Mouse (Mus musculus) right cerebral cortex, adult 2 months (tissue): ENCODE results near the gene Btrc.
"Not testable (repeated sequence)": the region's sequence is repeated elsewhere in the genome, so short reads cannot be mapped to it uniquely, and the experiment has no call there.

ENCODE experiments used
- DNase-seq, 2 experiments: peaks; one replicate each; pipeline ENCODE4 v3.0.0; 2021 to 2022; ENCODE audit warnings: low spot score in 2 of 2

Btrc gene

GRCm38 (mm10) chr19:45530200-45530995 is 166.9 kb downstream of the Btrc start:
- DNase-seq, result no peak

GRCm38 (mm10) chr19:45531554-45531953 is 168.0 kb downstream of the Btrc start:
- DNase-seq, result no peak

- DNase-seq, result no peak
Observed at GRCm38 (mm10) chr19:45533617-45534016, 170.1 kb downstream of the Btrc start.

- DNase-seq, result no peak
Observed at GRCm38 (mm10) chr19:45535214-45535735, 171.7 kb downstream of the Btrc start.

- DNase-seq, result no peak
Observed at GRCm38 (mm10) chr19:45535929-45536328, 172.4 kb downstream of the Btrc start.

GRCm38 (mm10) chr19:45537505-45537904 is 174.0 kb downstream of the Btrc start:
- peak; percentile 53 to 60 for DNase-seq

GRCm38 (mm10) chr19:45540657-45541408 is 177.3 kb downstream of the Btrc start:
- DNase-seq, result no peak

- peak in 1 of 2 experiments; percentile 49 for DNase-seq
Observed at GRCm38 (mm10) chr19:45541409-45542041, 178.0 kb downstream of the Btrc start.

- no peak for DNase-seq
Observed at GRCm38 (mm10) chr19:45542061-45542460, 178.5 kb downstream of the Btrc start.

- DNase-seq, result no peak
Observed at GRCm38 (mm10) chr19:45544152-45544924, 180.8 kb downstream of the Btrc start.

- peak; percentile 80 for DNase-seq
Observed at GRCm38 (mm10) chr19:45544925-45545321, 181.4 kb downstream of the Btrc start.

- DNase-seq, result not testable (repeated sequence)
Observed at GRCm38 (mm10) chr19:45548196-45548595, 184.7 kb downstream of the Btrc start.

GRCm38 (mm10) chr19:45549128-45549915 is 185.8 kb downstream of the Btrc start:
- no peak for DNase-seq

GRCm38 (mm10) chr19:45549948-45550347 is 186.4 kb downstream of the Btrc start:
- no peak for DNase-seq

- DNase-seq, result no peak
Observed at GRCm38 (mm10) chr19:45552187-45552586, 188.7 kb downstream of the Btrc start.

- no peak for DNase-seq
Observed at GRCm38 (mm10) chr19:45554136-45554535, 190.6 kb downstream of the Btrc start.

GRCm38 (mm10) chr19:45560153-45560890 is 196.8 kb downstream of the Btrc start, which contains the start of the genes Poll and Gm17018:
TSS of gene Poll (minus strand) at chr19:45560531.
TSS of gene Gm17018 (plus strand) at chr19:45560615.
- peak; percentile 87 to 91 for DNase-seq

- DNase-seq, result no peak
Observed at GRCm38 (mm10) chr19:45565925-45566715, 202.6 kb downstream of the Btrc start.

- no peak for DNase-seq
Observed at GRCm38 (mm10) chr19:45567367-45567766, 203.8 kb downstream of the Btrc start.
